Mouse (Mus musculus) C2C12 (cell line): ENCODE results near the gene Cyp4a30b. TPM values are rescaled to one million over a fixed set of nuclear protein-coding genes. Genes with fewer than 3 reads are reported as not detected.
"Not testable (repeated sequence)": the region's sequence is repeated elsewhere in the genome, so short reads cannot be mapped to it uniquely, and the experiment has no call there.

Source experiments
- H3K27me3 ChIP-seq: one replicate; pipeline ENCODE4 v1.6.1; 2011; ENCODE audit not compliant: control insufficient read depth, insufficient read depth, insufficient read length
- H3K36me3 ChIP-seq: one replicate; pipeline ENCODE4 v1.6.1; 2011; ENCODE audit not compliant: control insufficient read depth, insufficient read depth
- H3K4me3 ChIP-seq: one replicate; pipeline ENCODE4 v1.5.1; 2011; ENCODE audit warnings: mild to moderate bottlenecking, control low read depth; ENCODE audit not compliant: poor library complexity, insufficient read depth, severe bottlenecking
- H3K79me2 ChIP-seq: one replicate; pipeline ENCODE4 v1.6.1; 2011; ENCODE audit not compliant: control insufficient read depth, insufficient read depth
- H3K79me3 ChIP-seq: one replicate; pipeline ENCODE4 v1.6.1; 2011; ENCODE audit warnings: low read depth, control low read depth
- H3ac ChIP-seq: one replicate; pipeline ENCODE3; 2011; ENCODE audit warnings: low read depth; ENCODE audit not compliant: control insufficient read depth, insufficient read length
- CEBPB ChIP-seq: IDR thresholded peaks from one replicate; pipeline ENCODE4 v1.6.1; 2011; ENCODE audit warnings: low read depth, mild to moderate bottlenecking, control low read depth, moderate library complexity
- CTCF ChIP-seq: IDR thresholded peaks from one replicate; pipeline ENCODE4 v1.5.1; 2011; ENCODE audit not compliant: control insufficient read depth, insufficient read depth, insufficient read length
- FOSL1 ChIP-seq: IDR thresholded peaks from one replicate; pipeline ENCODE4 v1.8.0; 2011; ENCODE audit warnings: mild to moderate bottlenecking, low read length; ENCODE audit not compliant: poor library complexity, insufficient read depth, severe bottlenecking
- MAX ChIP-seq: IDR thresholded peaks from one replicate; pipeline ENCODE4 v1.6.1; 2011; ENCODE audit warnings: mild to moderate bottlenecking, control low read depth
- MYOD1 ChIP-seq: IDR thresholded peaks from one replicate; pipeline ENCODE4 v1.6.1; 2011; ENCODE audit warnings: low read depth; ENCODE audit not compliant: control insufficient read depth, insufficient read length
- MYOG ChIP-seq: IDR thresholded peaks from one replicate; pipeline ENCODE4 v1.6.1; 2011; ENCODE audit not compliant: control insufficient read depth, insufficient read length; ENCODE audit errors: extremely low read depth
- USF1 ChIP-seq: IDR thresholded peaks from one replicate; pipeline ENCODE4 v1.6.1; 2011; ENCODE audit warnings: low read depth, mild to moderate bottlenecking, control low read depth, moderate library complexity
- polyA plus RNA-seq: library from polyadenylated mRNA; unstranded; fragments of >200 nt; fragmentation: generic; extraction: Trizol; gene quantifications from one replicate; pipeline ENCODE4 v1.2.1, GENCODE M21; 2012; ENCODE audit warnings: missing spikeins

Gene Cyp4a30b
- polyA plus RNA-seq, 1 experiment = not detected

GRCm38 (mm10) chr4:115497466-115497865, 45.1 kb downstream of the Cyp4a30b start:
- Histone ChIP-seq H3ac (no peak overlapping the region), H3K36me3 (no peaks in the 10 kb centered on the region), H3K27me3 (no peaks in the 10 kb centered on the region), H3K79me2 (no peaks in the 10 kb centered on the region), H3K4me3 (no peak overlapping the region), H3K79me3 (no peaks in the 10 kb centered on the region)
- TF ChIP-seq CTCF = no peak
- no peak for TF ChIP-seq MYOG

- H3ac ChIP-seq, H3K27me3 ChIP-seq, H3K36me3 ChIP-seq, H3K79me3 ChIP-seq, H3K4me3 ChIP-seq, H3K79me2 ChIP-seq: not testable (repeated sequence)
Measured at GRCm38 (mm10) chr4:115513964-115514363, 61.6 kb downstream of the Cyp4a30b start.

- not testable (repeated sequence) for H3K27me3 ChIP-seq, H3ac ChIP-seq, H3K4me3 ChIP-seq, H3K36me3 ChIP-seq, H3K79me2 ChIP-seq, H3K79me3 ChIP-seq
Measured at GRCm38 (mm10) chr4:115518000-115518399, 65.6 kb downstream of the Cyp4a30b start, which contains the start of gene Cyp4a10. Gene Cyp4a10 (plus strand): TSS chr4:115518264.

- no peak for TF ChIP-seq MYOD1
- TF ChIP-seq CEBPB = no peak
- TF ChIP-seq FOSL1 = no peak
- no peak for TF ChIP-seq MAX
- TF ChIP-seq MYOG = no peak
- no peak for TF ChIP-seq CTCF
- TF ChIP-seq USF1 = no peak
- Histone ChIP-seq H3K4me3 (no peak overlapping the region), H3K79me2 (no peaks in the 10 kb centered on the region), H3K36me3 (no peaks in the 10 kb centered on the region), H3ac (no peak overlapping the region), H3K27me3 (no peaks in the 10 kb centered on the region), H3K79me3 (no peaks in the 10 kb centered on the region)
Measured at GRCm38 (mm10) chr4:115519444-115519843, 67.0 kb downstream of the Cyp4a30b start.

Other genes starting within 250 kb of the Cyp4a30b start
- not detected for gene Cyp4a29, start 210.5 kb upstream of the Cyp4a30b start, polyA plus RNA-seq
- not detected for gene Cyp4a12a, start 153.6 kb upstream of the Cyp4a30b start, polyA plus RNA-seq
- gene Cyp4a12b, start 41.0 kb upstream of the Cyp4a30b start, polyA plus RNA-seq = 0.07 TPM
- not detected for gene Cyp4a14, start 43.5 kb downstream of the Cyp4a30b start, polyA plus RNA-seq
- gene Cyp4a10, start 65.7 kb downstream of the Cyp4a30b start, polyA plus RNA-seq = not detected
- not detected for gene Cyp4a31, start 111.0 kb downstream of the Cyp4a30b start, polyA plus RNA-seq
- gene Cyp4a32, start 148.4 kb downstream of the Cyp4a30b start, polyA plus RNA-seq = not detected
- not detected for gene Cyp4b1, start 195.1 kb downstream of the Cyp4a30b start, polyA plus RNA-seq